Mouse (Mus musculus): ENCODE data around the gene Tnip1. TPM values are rescaled to one million over a fixed set of nuclear protein-coding genes. Genes with fewer than 3 reads are reported as not detected.

Gene Tnip1
- total and polyA plus RNA-seq, 3 experiments: 8.1 to 19.7 TPM; not detected in 1

DNA sequence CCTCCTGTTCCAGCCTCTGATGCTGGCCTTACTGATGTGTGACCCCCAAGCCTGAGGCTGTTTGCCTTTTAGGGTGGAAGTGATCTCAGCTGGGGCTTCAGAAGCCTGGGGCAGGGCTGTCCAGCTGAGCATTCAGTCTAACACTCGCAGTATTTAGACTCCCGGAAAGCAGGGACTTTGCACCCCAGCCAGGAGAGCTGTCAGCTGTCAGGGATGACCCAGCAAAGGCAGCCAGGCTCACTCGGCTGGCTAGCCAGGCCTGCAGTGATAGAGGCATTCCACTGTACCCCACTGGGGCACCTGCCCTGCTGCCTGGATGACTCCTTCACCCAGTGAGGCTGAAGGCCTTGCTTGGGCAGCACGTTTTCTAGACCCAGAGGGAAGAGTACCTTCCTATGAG, 56.8 kb downstream of the Tnip1 start:
- TF ChIP-seq TAL1 (IDR thresholded peaks at IDR 0.05; ENCODE audit: low read length): no peak
- no peak for TF ChIP-seq SIN3A (IDR thresholded peaks at IDR 0.05; ENCODE audit: low read length)
- no peak for TF ChIP-seq POLR2AphosphoS2 (IDR thresholded peaks at IDR 0.05; ENCODE audit: low read length)
- no peak for TF ChIP-seq E2F4 (IDR thresholded peaks at IDR 0.05; ENCODE audit: borderline replicate concordance, low read depth, low read length)
- TF ChIP-seq RCOR1 (IDR thresholded peaks at IDR 0.05; ENCODE audit: low read depth, low read length): no peak
- TF ChIP-seq KAT2A (conservative IDR thresholded peaks at IDR 0.05; ENCODE audit: low read depth, low read length): no peak
- no peak for TF ChIP-seq POLR2AphosphoS5 (IDR thresholded peaks at IDR 0.05; ENCODE audit: borderline replicate concordance, low read depth, low read length)
- no peak for TF ChIP-seq UBTF (IDR thresholded peaks at IDR 0.05; ENCODE audit: borderline replicate concordance, insufficient read depth, low read depth, low read length)
- peaks cover 0 to 2% of the 10 kb centered on the region in 2 experiments; a peak in 1 of 4 replicates for H3K27me3 ChIP-seq (ENCODE audit: control insufficient read depth in 1 of 2, insufficient read depth in 2 of 2, low read length in 2 of 2)
- no peak overlapping the region for H3K4me3 ChIP-seq (ENCODE audit: control insufficient read depth in 1 of 2, insufficient read depth in 1 of 2, low read depth in 2 of 2, low read length in 2 of 2)
- DNase-seq (ENCODE audit: low read depth, low spot score): no peak
- H3K9me3 ChIP-seq (replicated peaks; ENCODE audit: insufficient read depth, low read length): no peaks in the 10 kb centered on the region
- H3K4me1 ChIP-seq (ENCODE audit: control insufficient read depth in 1 of 2, insufficient read depth in 2 of 2, low read length in 2 of 2): peaks cover 2 to 7% of the 10 kb centered on the region in 2 experiments; a peak in 3 of 4 replicates
- H3K27ac ChIP-seq (ENCODE audit: control insufficient read depth, low read depth, low read length): no peak overlapping the region
- H3K36me3 ChIP-seq (ENCODE audit: control insufficient read depth in 1 of 2, insufficient read depth in 2 of 2, low read length in 2 of 2): peaks cover 0 to 5% of the 10 kb centered on the region in 2 experiments; a peak in 1 of 4 replicates
- no peak overlapping the region for H3K9ac ChIP-seq (ENCODE audit: control insufficient read depth, low read depth, low read length, poor library complexity, severe bottlenecking)
- H3K79me2 ChIP-seq (ENCODE audit: control insufficient read depth, insufficient read depth, low read length, poor library complexity): no peaks in the 10 kb centered on the region

- Histone ChIP-seq H3K9me3 (replicated peaks; ENCODE audit: insufficient read depth, low read length) (no peaks in the 10 kb centered on the region), H3K79me2 (ENCODE audit: control insufficient read depth, insufficient read depth, low read length, poor library complexity) (no peaks in the 10 kb centered on the region), H3K36me3 (ENCODE audit: control insufficient read depth in 1 of 2, insufficient read depth in 2 of 2, low read length in 2 of 2) (peaks cover 0 to 5% of the 10 kb centered on the region in 2 experiments; a peak in 1 of 4 replicates), H3K27me3 (ENCODE audit: control insufficient read depth in 1 of 2, insufficient read depth in 2 of 2, low read length in 2 of 2) (peaks cover 0 to 4% of the 10 kb centered on the region in 2 experiments; a peak in 1 of 4 replicates), H3K4me3 (ENCODE audit: control insufficient read depth in 1 of 2, insufficient read depth in 1 of 2, low read depth in 2 of 2, low read length in 2 of 2) (no peak overlapping the region), H3K9ac (ENCODE audit: control insufficient read depth, low read depth, low read length, poor library complexity, severe bottlenecking) (no peak overlapping the region), H3K4me1 (ENCODE audit: control insufficient read depth in 1 of 2, insufficient read depth in 2 of 2, low read length in 2 of 2) (peaks cover 2 to 7% of the 10 kb centered on the region in 2 experiments; a peak in 3 of 4 replicates), H3K27ac (ENCODE audit: control insufficient read depth, low read depth, low read length) (no peak overlapping the region)
- TF ChIP-seq ZKSCAN1 (IDR thresholded peaks at IDR 0.05; ENCODE audit: low read depth, low read length) (no peak), UBTF (IDR thresholded peaks at IDR 0.05; ENCODE audit: borderline replicate concordance, insufficient read depth, low read depth, low read length) (no peak), USF1 (IDR thresholded peaks at IDR 0.05; ENCODE audit: low read depth, low read length) (no peak), NELFE (IDR thresholded peaks at IDR 0.05; ENCODE audit: low read depth, low read length) (no peak), MAX (IDR thresholded peaks at IDR 0.05; ENCODE audit: low read length) (no peak), TCF12 (IDR thresholded peaks at IDR 0.05; ENCODE audit: low read depth, low read length) (no peak), JUND (IDR thresholded peaks at IDR 0.05; ENCODE audit: low read depth, low read length) (no peak), MAZ (IDR thresholded peaks at IDR 0.05; ENCODE audit: low read depth, low read length) (no peak), CTCF (IDR thresholded peaks at IDR 0.05 in 2 of 3, conservative IDR thresholded peaks at IDR 0.05 in 1 of 3; ENCODE audit: control insufficient read depth in 1 of 3, insufficient read depth in 1 of 3, low read depth in 2 of 3, low read length in 3 of 3, poor library complexity in 1 of 3, severe bottlenecking in 1 of 3) (no peak), SIN3A (IDR thresholded peaks at IDR 0.05; ENCODE audit: low read length) (no peak), MYB (IDR thresholded peaks at IDR 0.05; ENCODE audit: low read depth, low read length) (no peak), BHLHE40 (IDR thresholded peaks at IDR 0.05; ENCODE audit: borderline replicate concordance, low read depth, low read length) (no peak), GATA1 (IDR thresholded peaks at IDR 0.05; ENCODE audit: low read depth, low read length) (no peak), GABPA (IDR thresholded peaks at IDR 0.05; ENCODE audit: low read depth, low read length) (no peak)
- DNase-seq (ENCODE audit: low read depth, low spot score): no peak
Measured at GRCm38 (mm10) chr11:54905086-54905485, 57.6 kb downstream of the Tnip1 start.
